Mouse (Mus musculus): Measurements from ENCODE around the gene 4930442H23Rik. TPM values are rescaled to one million over a fixed set of nuclear protein-coding genes. Genes with fewer than 3 reads are reported as not detected.
A peak's percentile ranks its signal among the peaks of the same experiment; 100 is the strongest.

The 4930442H23Rik gene
- total RNA-seq, 2 experiments from 2014 or later = not detected

DNA sequence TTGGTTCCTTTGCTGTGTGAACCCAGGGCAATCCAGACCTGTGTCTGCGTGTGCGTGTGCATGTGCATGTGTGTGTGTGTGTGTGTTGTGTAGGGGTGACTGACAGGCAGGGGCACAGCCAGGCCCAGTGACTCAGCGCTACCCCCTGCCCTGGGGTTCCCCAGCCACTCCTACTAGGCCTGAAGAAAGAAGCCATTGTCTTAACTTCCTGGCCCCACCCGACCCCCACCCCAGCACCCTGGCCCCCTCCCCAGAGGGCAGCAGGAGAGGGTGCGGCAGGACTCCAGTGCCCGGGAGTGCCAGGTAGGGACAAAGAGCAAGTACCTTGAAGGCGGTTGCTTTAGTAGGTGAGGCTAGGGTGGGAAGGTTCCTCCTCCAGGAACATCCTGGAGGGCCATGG lies 37.9 kb downstream of the 4930442H23Rik start:
- no peak for DNase-seq (ENCODE audit: low spot score)

DNA sequence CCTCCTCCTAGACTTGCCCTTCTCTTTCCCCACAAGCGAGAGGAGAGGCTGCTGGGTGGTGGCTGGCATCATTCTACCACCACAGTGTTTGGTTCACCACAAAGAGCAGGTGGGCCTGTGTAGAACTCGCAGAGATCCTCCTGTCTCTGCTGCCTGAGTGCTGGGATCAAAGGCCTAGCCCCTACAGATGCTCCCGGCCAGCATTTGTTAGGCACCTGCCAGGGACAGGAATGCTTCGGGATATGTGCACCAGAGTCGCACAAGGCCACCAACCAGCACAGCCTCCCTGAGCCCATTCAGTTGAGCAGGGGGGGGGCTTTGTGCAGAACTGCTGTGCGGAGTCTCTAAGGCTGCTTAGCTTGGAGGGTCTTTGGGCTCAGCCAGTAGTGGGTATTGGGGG lies 38.3 kb downstream of the 4930442H23Rik start:
- DNase-seq (ENCODE audit: low spot score) = no peak

GRCm38 (mm10) chr10:81144667-81145066 lies 39.0 kb downstream of the 4930442H23Rik start:
- no peak for DNase-seq (ENCODE audit: low spot score)

- no peak for DNase-seq (ENCODE audit: low spot score)
These were observed 39.7 kb downstream of the 4930442H23Rik start for GRCm38 (mm10) chr10:81143845-81144437.

- no peak for DNase-seq (ENCODE audit: low spot score)
These were observed 40.5 kb downstream of the 4930442H23Rik start for GRCm38 (mm10) chr10:81143157-81143633.

GRCm38 (mm10) chr10:81142551-81142981 lies 41.1 kb downstream of the 4930442H23Rik start:
- DNase-seq (ENCODE audit: low spot score) = no peak

GRCm38 (mm10) chr10:81141455-81142210 lies 42.0 kb downstream of the 4930442H23Rik start:
- DNase-seq (ENCODE audit: low spot score) = no peak

- no peak for DNase-seq (ENCODE audit: low spot score)
These were observed 42.8 kb downstream of the 4930442H23Rik start for GRCm38 (mm10) chr10:81140717-81141454.

- no peak for DNase-seq (ENCODE audit: low spot score)
These were observed 43.6 kb downstream of the 4930442H23Rik start for GRCm38 (mm10) chr10:81140005-81140404.

DNA sequence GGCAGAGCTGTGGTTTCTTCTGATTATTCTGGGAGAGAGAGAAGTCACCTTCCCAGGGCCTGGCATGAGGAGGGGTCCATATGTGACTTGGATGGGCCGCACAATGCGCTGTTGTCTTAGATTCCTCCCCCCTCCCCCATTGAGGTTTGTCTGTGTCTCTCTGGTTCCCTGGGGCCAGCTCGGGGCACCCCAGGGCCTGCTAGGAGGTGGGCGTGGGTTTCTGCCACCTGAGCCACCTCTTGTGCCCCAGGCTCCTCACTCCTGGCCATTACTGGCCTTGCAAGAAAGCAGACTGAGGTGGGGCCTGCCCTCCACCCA lies 44.2 kb downstream of the 4930442H23Rik start:
- no peak for DNase-seq (ENCODE audit: low spot score)

- DNase-seq (ENCODE audit: low spot score) = no peak
These were observed 44.7 kb downstream of the 4930442H23Rik start for GRCm38 (mm10) chr10:81138821-81139528.

DNA sequence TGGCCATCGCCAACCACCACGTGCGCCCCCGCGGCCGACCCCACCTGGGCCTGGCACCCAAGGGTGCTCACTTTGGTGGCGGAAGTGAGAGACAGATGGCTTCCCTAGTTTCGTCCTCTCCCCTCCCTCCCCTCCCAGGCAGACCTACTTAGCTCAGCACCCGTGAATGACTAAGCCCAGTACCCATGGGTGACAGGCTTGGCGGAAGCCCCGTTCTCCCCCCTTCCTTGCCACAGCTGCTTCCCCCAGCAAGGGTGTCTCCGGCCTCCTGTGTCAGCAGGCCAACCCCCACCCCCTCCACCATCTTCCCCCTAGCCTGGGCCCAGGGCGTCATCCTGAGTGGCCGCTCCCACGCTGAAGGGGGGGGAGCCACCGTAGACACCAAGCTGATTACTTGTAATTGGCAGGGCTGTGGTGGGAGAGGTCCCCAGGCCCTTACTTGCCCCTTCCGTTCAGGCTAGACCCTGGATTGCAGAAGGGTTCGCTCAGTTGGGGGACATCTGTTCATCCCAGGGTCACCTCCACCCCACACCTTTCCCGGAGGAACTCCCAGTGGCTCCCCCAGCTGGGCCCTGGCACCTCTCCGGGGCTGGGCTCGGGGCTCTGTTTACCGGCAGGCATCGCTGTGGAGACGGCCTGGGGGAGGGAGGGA lies 45.4 kb downstream of the 4930442H23Rik start:
- no peak for DNase-seq (ENCODE audit: low spot score)

GRCm38 (mm10) chr10:81137252-81138130 lies 46.2 kb downstream of the 4930442H23Rik start:
- DNase-seq (ENCODE audit: low spot score) = peak; percentile 100

DNA sequence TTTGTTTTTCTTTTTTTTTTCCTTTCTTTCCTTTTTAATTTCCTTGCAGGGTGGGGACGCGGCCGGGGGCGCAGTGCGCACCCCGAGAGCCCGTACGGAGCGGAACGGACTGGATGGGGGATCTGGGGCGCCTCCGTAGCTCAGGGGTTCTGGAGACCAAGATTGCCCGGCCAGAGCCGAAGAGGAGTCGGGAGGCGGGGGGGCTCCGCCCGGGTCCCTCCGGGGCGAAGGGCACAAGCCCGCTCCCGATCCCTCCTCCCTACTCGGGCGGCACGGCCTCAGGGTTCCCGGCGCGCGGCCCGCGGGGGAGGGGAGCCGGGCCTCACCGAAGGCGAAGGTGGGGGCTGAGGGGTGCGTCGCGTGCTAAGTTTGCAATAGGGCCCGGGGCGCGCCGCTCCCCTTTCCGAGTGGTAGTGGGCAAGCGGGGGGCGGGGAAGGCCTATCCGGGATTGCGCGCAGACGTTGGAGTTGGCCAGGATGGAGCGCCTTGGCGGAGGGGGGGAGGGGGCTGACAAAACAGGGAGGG lies 46.9 kb downstream of the 4930442H23Rik start:
- DNase-seq (ENCODE audit: low spot score) = peak; percentile 87

DNA sequence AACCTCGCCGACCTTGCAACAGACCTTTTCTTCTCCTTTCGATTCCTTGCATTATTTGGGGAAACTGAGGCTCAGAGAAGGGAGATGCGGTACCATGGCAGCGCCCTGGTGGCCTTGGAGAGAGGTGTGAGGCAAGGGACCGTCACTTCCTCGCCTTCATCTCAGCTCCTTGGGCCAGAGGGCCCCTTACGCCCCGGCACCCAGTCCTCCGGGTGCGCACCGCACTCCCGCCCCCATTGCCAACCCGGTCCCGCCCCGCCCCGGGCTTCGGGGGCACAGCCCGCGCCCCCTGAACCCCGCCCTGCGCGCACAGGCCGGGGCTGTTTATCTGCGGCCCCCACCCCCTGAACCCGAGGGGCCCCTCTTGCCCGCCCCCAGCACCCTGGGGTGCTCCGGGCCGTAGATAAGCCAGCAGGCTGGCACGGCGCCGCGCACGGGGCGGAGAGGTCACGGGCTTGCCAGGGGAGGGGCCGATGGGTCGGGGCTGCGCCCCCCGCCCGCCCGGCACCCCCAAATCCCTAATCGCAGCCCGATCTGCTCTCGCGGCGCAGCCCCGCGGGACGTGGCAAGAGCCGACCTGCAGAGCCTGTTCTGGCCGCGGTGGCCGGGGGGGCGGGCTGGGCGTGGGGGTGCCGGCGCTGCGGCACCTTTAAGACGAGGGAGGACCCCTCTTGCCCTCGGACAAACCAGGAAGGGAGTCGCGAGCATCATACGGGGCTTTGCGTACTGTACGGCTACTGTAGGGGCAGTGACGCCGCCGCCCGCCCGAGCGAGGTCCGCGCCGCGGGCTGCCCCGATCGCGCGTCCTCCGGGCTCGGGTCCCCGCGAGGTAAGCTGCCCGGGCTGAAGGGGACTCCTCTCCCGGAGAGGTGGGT lies 47.6 kb downstream of the 4930442H23Rik start:
- peak; percentile 73 for DNase-seq (ENCODE audit: low spot score)

DNA sequence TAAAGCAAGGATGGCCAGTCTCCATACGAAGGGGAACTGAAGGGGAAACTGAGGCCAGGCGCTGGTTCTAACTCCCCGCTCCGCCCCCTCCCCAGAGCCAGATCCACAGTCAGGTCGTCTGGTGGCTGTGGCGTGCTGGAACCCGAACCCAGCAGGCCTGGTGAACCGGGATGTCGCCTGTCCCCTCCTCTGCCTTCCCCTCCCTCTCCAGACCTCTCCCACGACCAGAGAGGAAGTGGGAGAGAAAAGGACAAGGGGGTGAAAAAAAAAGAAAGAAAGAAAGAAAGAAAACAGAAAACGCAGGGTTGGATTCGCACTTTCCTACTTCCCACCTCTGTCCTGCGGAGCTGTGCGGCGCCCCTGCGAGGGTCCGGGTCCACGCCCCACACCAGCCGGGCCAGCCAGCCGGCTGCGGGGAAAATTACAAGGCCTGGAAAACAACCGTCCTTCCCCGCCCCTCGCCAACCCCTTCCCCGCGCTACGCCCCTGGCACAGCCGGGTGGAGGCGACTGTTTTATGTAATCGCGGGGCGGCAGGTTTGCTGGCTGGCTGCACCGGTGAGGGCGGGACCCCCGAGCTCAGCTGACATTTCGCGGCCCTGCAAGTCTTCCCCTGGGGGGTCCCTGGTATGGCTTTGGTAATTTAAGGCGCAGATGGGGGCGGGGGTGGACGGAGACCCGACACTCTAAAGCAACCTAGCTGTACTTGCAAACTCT lies 48.5 kb downstream of the 4930442H23Rik start, which contains the start of gene Zbtb7a:
Gene Zbtb7a (plus strand): TSS at position 255 of the 716 bp plus-strand sequence.
- DNase-seq (ENCODE audit: low spot score) = no peak

DNA sequence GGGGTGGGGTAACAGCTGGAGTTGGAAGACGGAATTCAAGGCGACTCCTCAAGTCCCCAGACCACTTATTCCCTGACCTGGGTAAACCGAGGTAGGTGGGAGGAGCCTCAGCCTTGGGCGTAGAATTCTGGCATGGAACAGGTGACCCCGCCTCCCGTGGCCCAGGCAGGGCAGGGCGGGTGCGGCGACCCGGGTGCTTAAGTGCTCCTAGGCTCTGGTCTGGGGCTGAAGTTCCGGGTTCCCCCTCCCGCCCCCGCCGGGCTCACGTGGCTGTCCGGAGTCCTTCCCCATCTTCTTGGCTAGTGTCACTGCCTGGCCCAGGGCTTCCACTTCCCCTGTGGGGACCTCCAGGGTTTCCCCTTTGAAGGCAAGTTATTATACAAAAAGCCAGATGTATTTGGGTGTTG lies 49.5 kb downstream of the 4930442H23Rik start:
- peak; percentile 58 for DNase-seq (ENCODE audit: low spot score)
